Mouse (Mus musculus) neural tube, embryonic 14.5 days (tissue): Measurements from ENCODE around the gene Agap2. TPM values are rescaled to one million over a fixed set of nuclear protein-coding genes. Genes with fewer than 3 reads are reported as not detected.

Experiments
- ATAC-seq: fragments of 200-750 bp; cut with Nextera tagmentation; 2 replicates; pipeline ENCODE4 v1.8.0; 2017; ENCODE audit warnings: low read depth, mild to moderate bottlenecking, moderate TSS enrichment, moderate library complexity
- H3K27ac ChIP-seq: fragments of 300-500 bp; sonication (generic); 2 replicates; pipeline ENCODE4 v1.5.1; 2014; ENCODE audit warnings: low read depth, mild to moderate bottlenecking, control low read depth, low read length, moderate library complexity, mixed read lengths
- H3K27me3 ChIP-seq: fragments of 300-500 bp; sonication (generic); 2 replicates; pipeline ENCODE4 v1.6.1; 2014; ENCODE audit warnings: low read length; ENCODE audit not compliant: control insufficient read depth, insufficient read depth
- H3K36me3 ChIP-seq: fragments of 300-500 bp; sonication (generic); 2 replicates; pipeline ENCODE4 v1.6.1; 2014; ENCODE audit warnings: low read length, mixed read lengths; ENCODE audit not compliant: control insufficient read depth, insufficient read depth
- H3K4me1 ChIP-seq: fragments of 300-500 bp; sonication (generic); 2 replicates; pipeline ENCODE4 v1.6.1; 2014; ENCODE audit warnings: low read length; ENCODE audit not compliant: control insufficient read depth, insufficient read depth
- H3K4me2 ChIP-seq: fragments of 300-500 bp; sonication (generic); 2 replicates; pipeline ENCODE4 v1.6.1; 2014; ENCODE audit warnings: mild to moderate bottlenecking, low read depth, low read length, control low read depth
- H3K4me3 ChIP-seq: fragments of 300-500 bp; sonication (generic); 2 replicates; pipeline ENCODE4 v1.5.1; 2014; ENCODE audit warnings: low read depth, low read length, control low read depth, mixed read lengths
- H3K9ac ChIP-seq: fragments of 300-500 bp; sonication (generic); replicated peaks from 2 replicates; pipeline ENCODE4 v1.6.1; 2014; ENCODE audit warnings: low read depth, mild to moderate bottlenecking, control low read depth, low read length, mixed read lengths
- H3K9me3 ChIP-seq: fragments of 300-500 bp; sonication (generic); 2 replicates; pipeline ENCODE4 v1.6.1; 2016; ENCODE audit warnings: low read length; ENCODE audit not compliant: control insufficient read depth
- WGBS: fragments of 180-500 bp; shearing (Covaris S2); extraction: QIAGEN DNeasy Blood & Tissue Kit; methylation state at CpG from one replicate; pipeline ENCODE4 v1.1.7; 2014; 5-methylcytosine and 5-hydroxymethylcytosine counted together
- polyA plus RNA-seq: library from polyadenylated mRNA; unstranded; fragments of >200 nt; fragmentation: Nextera tagmentation; extraction: Ambion mirVana; gene quantifications from 2 replicates; pipeline ENCODE4 v1.2.1, GENCODE M21; 2014

The Agap2 gene
- polyA plus RNA-seq, 1 experiment from 2014 or later: 10.6 TPM

- Histone ChIP-seq H3K27me3 (peaks cover 6% of the 10 kb centered on the region; the same call in 1 of the 2 replicates), H3K4me3 (peak overlapping the region; percentile 81), H3K9me3 (no peaks in the 10 kb centered on the region), H3K4me2 (peak overlapping the region; percentile 97), H3K4me1 (peaks cover 12% of the 10 kb centered on the region; the same call in 1 of the 2 replicates), H3K36me3 (no peaks in the 10 kb centered on the region), H3K27ac (no peak overlapping the region), H3K9ac (peak overlapping the region; percentile 57; the same call in 1 of the 2 replicates)
- WGBS: 14% methylated on average over 5 of the region's 5 CpGs
- ATAC-seq: 0 out of 2 replicates have a peak, but pooled peaks have one; percentile 3
Observed at GRCm38 (mm10) chr10:127042468-127043115, 32.5 kb upstream of the Agap2 start.

GRCm38 (mm10) chr10:127043187-127043586 lies 31.9 kb upstream of the Agap2 start:
- peaks cover 10% of the 10 kb centered on the region; the same call in 1 of the 2 replicates for H3K27me3 ChIP-seq
- no peak overlapping the region; the same call in 1 of the 2 replicates for H3K4me3 ChIP-seq
- H3K27ac ChIP-seq: no peak overlapping the region
- peaks cover 12% of the 10 kb centered on the region; the same call in 1 of the 2 replicates for H3K4me1 ChIP-seq
- 92% methylated on average over 6 of the region's 6 CpGs for WGBS
- H3K9me3 ChIP-seq: no peaks in the 10 kb centered on the region
- no peak for ATAC-seq
- H3K4me2 ChIP-seq: no peak overlapping the region
- H3K9ac ChIP-seq: no peak overlapping the region
- no peaks in the 10 kb centered on the region for H3K36me3 ChIP-seq

- no peaks in the 10 kb centered on the region for H3K36me3 ChIP-seq
- no peaks in the 10 kb centered on the region for H3K9me3 ChIP-seq
- H3K4me1 ChIP-seq: no peaks in the 10 kb centered on the region
- H3K27me3 ChIP-seq: peaks cover 30% of the 10 kb centered on the region
- H3K4me3 ChIP-seq: no peak within 1 kb of the TSS
- no peak for ATAC-seq
- H3K9ac ChIP-seq: no peak within 1 kb of the TSS
- 35% methylated on average over 5 of the region's 5 CpGs for WGBS
- no peak within 1 kb of the TSS for H3K27ac ChIP-seq
- no peak within 1 kb of the TSS for H3K4me2 ChIP-seq
Observed at GRCm38 (mm10) chr10:127047954-127048353, 27.1 kb upstream of the Agap2 start, which contains the start of gene Cyp27b1. Gene Cyp27b1, plus strand, starts transcription at chr10:127048250.

- Histone ChIP-seq H3K4me1 (no peaks in the 10 kb centered on the region), H3K27ac (no peak overlapping the region), H3K4me2 (no peak overlapping the region), H3K9ac (no peak overlapping the region), H3K9me3 (no peaks in the 10 kb centered on the region), H3K4me3 (no peak overlapping the region), H3K27me3 (peaks cover 30% of the 10 kb centered on the region), H3K36me3 (no peaks in the 10 kb centered on the region)
- 4% methylated on average over 35 of the region's 35 CpGs for WGBS
- ATAC-seq: no peak
Observed at GRCm38 (mm10) chr10:127048608-127049394, 26.3 kb upstream of the Agap2 start.

DNA sequence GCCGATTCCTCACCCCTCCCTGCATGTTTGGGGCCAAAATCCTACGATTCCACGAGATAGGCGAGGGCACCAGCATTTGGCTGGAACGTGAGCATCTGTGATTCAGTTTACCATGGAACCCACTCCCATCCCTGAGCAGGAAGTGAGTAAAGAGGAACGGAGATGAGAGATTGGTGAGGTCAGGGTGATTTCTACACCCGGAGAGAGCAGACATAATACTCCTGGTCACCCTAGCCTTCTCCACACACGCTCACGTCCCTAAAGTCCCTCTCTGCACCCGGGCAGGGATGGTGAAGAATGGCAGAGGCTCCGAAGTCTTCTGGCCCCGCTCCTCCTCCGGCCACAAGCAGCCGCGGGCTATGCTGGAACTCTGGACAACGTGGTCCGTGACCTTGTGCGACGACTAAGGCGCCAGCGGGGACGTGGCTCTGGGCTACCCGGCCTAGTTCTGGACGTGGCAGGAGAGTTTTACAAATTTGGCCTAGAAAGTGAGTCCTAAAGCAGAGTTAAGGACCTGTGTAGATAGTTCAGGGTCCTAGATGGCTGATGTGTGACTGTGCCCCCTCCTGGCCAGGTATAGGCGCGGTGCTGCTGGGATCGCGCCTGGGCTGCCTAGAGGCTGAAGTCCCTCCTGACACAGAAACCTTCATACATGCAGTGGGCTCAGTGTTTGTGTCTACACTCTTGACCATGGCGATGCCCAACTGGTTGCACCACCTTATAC lies 25.5 kb upstream of the Agap2 start:
- Histone ChIP-seq H3K9me3 (no peaks in the 10 kb centered on the region), H3K27me3 (peaks cover 30% of the 10 kb centered on the region), H3K9ac (no peak overlapping the region), H3K27ac (no peak overlapping the region), H3K4me3 (no peak overlapping the region), H3K4me1 (no peaks in the 10 kb centered on the region), H3K4me2 (no peak overlapping the region), H3K36me3 (0 out of 2 replicates have a peak, but pooled peaks cover 5% of the 10 kb centered on the region)
- 1% methylated on average over 29 of the region's 29 CpGs for WGBS
- 0 out of 2 replicates have a peak, but pooled peaks have one; percentile 32 for ATAC-seq

- H3K36me3 ChIP-seq: 0 out of 2 replicates have a peak, but pooled peaks cover 8% of the 10 kb centered on the region
Observed at GRCm38 (mm10) chr10:127050119-127050474, 25.0 kb upstream of the Agap2 start.

DNA sequence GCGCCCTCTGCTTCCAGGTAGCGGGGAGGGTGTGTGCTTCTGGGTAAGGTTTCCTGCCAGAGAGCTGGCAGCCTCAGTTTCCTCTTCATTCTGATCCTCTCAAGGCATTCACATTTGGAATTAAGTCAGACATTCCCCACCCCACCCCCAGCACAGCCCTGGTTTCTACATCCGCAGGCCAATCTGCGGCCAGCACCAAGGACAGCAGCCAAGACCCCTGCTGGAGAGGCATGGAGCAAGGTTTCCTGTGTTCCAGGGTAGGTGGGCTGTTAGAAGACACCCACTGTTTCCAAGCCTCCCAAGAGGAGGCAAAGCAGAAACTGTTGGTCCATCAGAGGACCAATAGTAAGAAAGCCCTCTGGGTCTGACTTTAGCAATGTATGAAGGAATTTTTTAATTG lies 20.4 kb upstream of the Agap2 start:
- peaks cover 9% of the 10 kb centered on the region for H3K4me1 ChIP-seq
- WGBS: 87% methylated on average over 4 of the region's 4 CpGs
- no peak overlapping the region for H3K4me3 ChIP-seq
- ATAC-seq: no peak
- H3K27ac ChIP-seq: no peak overlapping the region
- H3K36me3 ChIP-seq: peaks cover 22% of the 10 kb centered on the region
- H3K9me3 ChIP-seq: no peaks in the 10 kb centered on the region
- no peak overlapping the region for H3K4me2 ChIP-seq
- H3K9ac ChIP-seq: no peak overlapping the region
- H3K27me3 ChIP-seq: peaks cover 16% of the 10 kb centered on the region

More at GRCm38 (mm10) chr10:127050119-127050474, 25.0 kb upstream of the Agap2 start:
- H3K9ac ChIP-seq: no peak overlapping the region
- no peak overlapping the region for H3K4me2 ChIP-seq
- H3K9me3 ChIP-seq: no peaks in the 10 kb centered on the region
- H3K27ac ChIP-seq: no peak overlapping the region
- 17% methylated on average over 10 of the region's 10 CpGs for WGBS
- 0 out of 2 replicates have a peak, but pooled peaks have one; percentile 23 for ATAC-seq
- H3K4me3 ChIP-seq: no peak overlapping the region
- H3K27me3 ChIP-seq: peaks cover 30% of the 10 kb centered on the region
- H3K4me1 ChIP-seq: no peaks in the 10 kb centered on the region

DNA sequence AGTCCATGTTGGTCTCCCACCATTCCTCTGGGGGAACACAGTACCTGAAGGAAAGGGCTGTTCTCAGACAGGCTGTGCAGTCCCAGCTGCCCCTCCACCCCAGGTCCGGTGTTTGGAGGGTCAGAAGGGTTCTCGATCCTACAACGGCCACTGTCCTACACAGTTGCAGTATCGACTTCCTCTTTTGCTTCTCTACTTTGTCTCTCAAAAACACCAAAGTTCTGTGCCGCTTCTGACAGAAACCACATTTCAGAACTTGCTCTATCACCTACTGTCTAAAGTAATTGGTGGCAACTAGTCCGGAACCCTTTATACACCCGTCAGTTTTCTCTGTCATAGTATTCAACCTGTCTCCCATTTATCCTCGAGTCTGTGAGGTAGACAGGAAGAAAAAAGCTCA lies 19.7 kb upstream of the Agap2 start:
- H3K27ac ChIP-seq: no peak overlapping the region
- 94% methylated on average over 8 of the region's 8 CpGs for WGBS
- no peak overlapping the region for H3K4me3 ChIP-seq
- H3K4me1 ChIP-seq: peaks cover 9% of the 10 kb centered on the region
- ATAC-seq: no peak
- H3K27me3 ChIP-seq: peaks cover 10% of the 10 kb centered on the region; the same call in 1 of the 2 replicates
- no peak overlapping the region for H3K9ac ChIP-seq
- H3K36me3 ChIP-seq: peaks cover 22% of the 10 kb centered on the region
- H3K9me3 ChIP-seq: no peaks in the 10 kb centered on the region
- no peak overlapping the region for H3K4me2 ChIP-seq
